Mouse (Mus musculus): ENCODE results near the gene Msmp. TPM values are rescaled to one million over a fixed set of nuclear protein-coding genes. Genes with fewer than 3 reads are reported as not detected.

Gene Msmp
- total RNA-seq (2015) (not detected in 2 replicates), total RNA-seq (2017) (not detected in 2 replicates)

DNA sequence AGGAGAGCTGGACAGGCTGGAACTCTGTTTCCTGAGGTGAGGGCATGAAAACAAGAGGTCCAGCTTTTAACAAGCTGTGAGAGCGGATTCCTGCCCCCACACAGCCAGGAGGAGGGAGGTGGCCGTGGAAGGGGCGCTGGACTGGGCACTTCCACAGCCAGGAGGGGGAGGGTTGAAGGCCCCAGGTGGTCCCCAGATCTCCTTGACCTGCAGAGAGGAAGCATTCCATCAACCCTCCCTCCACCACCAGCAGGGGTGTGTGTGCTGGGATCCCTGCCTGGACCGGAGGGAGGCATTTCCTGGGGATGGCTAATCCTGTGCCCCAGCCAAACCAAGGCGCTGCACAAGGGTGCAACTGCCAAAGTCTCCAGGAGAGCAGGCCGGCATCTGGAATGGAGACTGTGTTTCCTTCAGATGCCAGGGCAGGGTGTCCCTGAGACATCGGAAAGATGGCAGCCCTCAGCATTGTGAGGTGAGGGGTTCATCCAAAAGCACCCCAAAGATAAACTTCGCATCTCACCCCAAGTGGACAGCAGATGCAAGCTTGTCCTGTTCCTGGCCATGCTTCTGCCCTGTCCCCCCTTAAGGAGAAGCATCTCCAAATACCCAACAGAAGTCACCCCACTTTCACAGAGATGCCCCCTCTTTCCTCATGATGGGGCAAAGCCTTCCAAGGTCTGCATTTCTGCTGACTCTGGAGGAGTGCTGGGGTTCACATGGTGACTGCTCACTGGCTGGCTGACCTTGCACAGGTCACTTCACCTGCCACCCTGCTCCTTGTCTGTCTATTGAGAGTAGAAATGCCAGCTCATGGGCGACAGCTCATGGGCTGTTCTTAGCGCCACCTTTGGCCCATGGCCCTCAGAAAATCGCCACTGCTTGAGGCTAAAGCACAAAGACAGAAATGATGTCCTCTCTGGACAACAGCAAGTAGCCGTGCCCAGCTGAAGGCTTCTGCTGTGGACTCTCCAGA lies at the start of gene Msmp:
TSS of gene Msmp (minus strand) at position 51 of the 973 bp plus-strand sequence.
- ATAC-seq (ENCODE audit: poor library complexity, severe bottlenecking) = no peak

DNA sequence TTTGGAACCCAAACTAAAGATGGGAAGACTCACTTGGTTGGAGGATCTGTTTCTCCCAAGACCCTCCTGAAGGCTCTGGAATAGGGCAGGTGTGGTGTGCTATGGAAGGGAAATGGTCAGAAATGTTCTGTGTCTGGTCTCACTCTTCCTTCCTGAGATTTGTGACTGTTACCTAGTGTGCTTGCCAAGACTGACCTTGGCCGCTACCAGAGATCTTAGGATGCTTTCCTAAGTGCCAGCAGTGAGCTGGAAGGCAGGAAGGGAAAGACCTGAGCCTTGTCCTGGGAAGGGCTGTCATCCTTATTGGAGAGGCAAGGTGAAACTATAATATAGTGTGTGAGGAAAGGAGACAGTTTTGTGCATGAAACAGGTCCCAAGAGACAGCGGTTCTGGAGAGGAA lies 49.4 kb upstream of the Msmp start:
- no peak for ATAC-seq (ENCODE audit: poor library complexity, severe bottlenecking)

DNA sequence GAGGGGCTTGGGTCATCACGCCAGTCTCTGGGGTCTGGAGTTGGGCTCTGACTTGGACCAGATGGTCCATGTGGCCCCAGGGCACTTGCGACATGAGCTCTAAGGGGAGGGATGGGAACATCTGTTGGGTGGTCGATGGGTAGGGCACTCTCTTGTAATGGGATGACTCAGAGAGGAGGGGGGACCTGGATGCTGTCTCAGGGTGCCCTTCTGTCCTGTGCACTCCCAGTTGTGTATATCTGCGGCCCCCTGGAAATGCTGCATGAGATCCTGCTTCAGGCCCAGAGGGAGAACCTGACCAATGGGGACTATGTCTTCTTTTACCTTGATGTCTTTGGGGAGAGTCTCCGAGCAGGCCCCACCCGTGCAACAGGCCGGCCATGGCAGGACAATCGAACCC lies 49.0 kb upstream of the Msmp start:
- ATAC-seq (ENCODE audit: poor library complexity, severe bottlenecking) = no peak

DNA sequence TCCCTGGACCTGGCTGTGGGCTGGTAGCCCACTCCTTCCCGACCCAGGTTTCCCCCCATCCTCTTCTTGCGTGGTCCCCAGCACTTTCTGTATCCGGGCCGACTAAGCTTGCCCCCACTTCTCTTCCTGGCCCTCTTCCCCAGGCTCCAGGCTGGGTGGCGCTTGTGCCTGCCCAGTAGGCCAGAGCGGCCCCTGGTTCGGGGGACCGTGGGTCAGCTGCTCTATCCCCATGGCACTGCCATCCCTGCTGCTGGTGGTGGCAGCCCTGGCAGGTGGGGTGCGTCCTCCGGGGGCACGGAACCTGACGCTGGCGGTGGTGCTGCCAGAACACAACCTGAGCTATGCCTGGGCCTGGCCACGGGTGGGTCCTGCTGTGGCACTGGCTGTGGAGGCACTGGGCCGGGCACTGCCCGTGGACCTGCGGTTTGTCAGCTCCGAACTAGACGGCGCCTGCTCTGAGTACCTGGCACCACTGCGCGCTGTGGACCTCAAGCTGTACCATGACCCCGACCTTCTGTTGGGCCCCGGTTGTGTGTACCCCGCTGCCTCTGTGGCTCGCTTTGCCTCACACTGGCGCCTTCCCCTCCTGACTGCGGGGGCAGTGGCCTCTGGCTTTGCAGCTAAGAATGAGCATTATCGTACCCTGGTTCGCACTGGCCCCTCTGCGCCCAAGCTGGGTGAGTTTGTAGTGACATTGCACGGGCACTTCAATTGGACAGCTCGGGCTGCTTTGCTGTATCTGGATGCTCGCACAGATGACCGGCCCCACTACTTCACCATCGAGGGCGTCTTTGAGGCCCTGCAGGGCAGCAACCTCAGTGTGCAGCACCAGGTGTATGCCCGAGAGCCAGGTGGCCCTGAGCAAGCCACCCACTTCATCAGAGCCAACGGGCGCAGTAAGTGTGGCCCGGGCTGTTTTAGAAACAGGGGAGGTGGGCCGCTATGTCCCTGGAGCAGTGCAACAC lies 47.9 kb upstream of the Msmp start:
- no peak for ATAC-seq (ENCODE audit: poor library complexity, severe bottlenecking)

DNA sequence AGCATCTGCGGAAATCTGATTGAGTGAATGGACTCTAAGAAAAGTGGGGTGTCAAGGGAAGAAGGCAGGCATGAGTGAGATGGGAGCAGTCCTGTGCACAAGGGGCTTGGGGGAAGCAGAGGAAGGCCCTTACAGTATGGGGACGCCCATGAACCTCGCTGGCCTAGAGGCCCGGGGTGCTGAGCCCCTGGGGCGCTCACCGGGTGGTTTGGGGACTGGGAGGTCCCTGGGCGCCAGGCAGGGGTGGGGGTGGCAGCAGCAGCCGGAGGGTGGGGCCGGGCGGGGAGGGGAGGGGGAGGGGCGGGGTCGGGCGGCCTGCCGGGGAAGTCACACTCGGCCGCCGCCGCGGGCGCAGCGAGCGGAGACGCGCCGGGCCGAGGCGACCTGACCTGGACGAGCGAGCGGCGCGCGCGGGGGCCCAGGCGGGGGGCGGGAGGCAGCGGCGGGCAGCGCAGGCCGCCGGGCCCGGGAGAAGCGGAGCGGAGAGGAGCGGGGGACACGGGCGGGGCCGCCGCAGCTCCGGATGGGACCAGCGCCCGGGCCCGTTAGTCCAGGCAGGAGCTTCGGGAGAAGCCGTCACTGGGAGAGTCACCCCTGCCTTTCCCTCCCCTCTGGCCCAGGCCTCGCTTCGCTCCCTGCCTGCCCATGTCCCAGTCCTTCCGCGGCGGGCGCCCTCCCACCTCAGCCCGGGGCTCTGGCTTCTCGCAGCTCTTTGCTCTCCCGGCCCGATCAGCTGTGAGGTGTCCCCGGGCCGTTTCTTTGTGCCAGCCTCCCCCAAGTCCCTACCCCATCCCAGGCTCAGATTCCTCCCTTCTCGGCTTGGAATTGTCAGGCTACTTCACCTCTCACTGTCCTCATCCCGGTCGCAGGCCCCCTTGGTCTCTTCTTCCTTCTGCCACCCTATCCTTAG lies 47.0 kb upstream of the Msmp start, which contains the start of gene Npr2:
TSS of gene Npr2 (plus strand) at position 890 of the 910 bp plus-strand sequence.
- ATAC-seq (ENCODE audit: poor library complexity, severe bottlenecking) = peak; percentile 13; the same call in 1 of the 2 replicates

DNA sequence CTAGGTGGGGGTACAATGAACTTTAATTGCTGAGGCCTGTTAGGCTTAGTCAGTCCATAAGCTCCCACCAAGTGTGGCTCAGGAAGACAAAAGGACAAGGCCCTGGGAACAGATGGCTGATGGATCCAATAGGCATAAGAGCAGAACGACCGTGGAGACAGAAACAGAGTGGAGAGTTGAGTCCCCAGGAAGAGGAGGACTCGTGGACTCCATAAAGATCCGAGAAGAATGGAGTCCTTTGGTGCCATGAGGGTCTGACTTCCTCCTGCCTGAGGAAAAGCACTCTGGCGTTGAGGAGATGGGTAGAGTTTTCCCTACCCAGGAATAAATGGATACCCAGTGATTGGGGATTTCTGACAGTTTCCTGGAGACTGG lies 46.4 kb upstream of the Msmp start:
- no peak; the same call in 1 of the 2 replicates for ATAC-seq (ENCODE audit: poor library complexity, severe bottlenecking)

DNA sequence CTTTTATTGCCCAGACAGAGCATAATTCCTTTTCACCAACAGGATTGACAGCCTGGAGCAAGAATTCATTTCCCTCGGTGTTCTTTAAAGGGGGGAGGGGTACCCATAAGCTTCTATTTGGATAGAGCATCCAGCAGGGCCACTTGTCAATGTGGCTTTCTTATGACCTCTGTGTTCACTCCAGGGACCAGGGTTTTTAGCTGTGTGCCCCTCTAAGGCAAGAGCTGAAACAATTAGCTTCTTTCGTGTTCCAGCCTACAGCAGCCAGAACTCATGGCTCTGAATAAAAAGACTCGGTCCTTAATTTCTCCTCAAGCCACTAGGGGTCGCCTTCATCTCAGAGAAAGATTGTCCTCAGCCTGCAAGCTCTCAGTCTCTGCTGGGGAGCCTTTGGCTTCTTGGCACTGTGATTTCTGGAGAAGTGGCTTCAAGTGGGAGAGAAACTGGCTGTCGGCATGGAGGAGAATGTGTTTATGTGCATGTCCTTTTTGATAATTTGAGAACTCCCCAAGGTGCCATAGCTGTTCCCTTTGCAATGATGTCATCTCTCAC lies 45.8 kb upstream of the Msmp start:
- ATAC-seq (ENCODE audit: poor library complexity, severe bottlenecking) = peak; percentile 91

DNA sequence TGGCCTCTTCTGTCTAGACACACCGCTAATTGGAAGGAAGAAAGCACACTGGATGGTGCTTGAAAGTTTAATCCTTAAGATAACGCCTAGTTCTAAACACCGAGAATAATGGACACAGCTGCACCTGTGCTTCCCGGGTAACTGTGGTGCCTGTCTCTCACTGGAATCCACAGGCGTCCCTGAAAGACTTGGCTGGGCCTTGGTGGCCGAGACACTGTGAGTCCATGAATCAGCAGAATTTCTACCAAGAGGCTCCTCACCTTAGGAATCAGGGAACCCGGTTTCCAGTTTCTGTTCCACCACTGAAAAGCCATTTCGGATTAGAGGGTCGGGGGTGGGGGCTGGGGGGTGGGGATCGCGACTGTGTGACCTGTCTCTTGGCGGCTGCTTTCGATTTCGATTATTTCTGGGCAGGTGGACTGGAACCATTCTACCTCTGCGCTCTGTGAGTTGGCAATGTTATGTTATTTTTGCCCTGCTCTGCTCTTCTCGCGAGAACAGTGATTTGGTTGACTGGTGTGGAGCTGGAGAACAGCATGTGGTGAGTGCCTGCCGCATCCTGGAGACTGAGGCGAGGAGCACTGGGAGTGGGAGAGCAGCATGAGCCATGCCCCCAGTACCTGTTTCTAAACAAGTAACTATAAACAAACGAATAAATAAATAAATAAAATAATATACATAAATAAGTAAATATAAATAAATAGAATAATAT lies 45.0 kb upstream of the Msmp start:
- no peak for ATAC-seq (ENCODE audit: poor library complexity, severe bottlenecking)

DNA sequence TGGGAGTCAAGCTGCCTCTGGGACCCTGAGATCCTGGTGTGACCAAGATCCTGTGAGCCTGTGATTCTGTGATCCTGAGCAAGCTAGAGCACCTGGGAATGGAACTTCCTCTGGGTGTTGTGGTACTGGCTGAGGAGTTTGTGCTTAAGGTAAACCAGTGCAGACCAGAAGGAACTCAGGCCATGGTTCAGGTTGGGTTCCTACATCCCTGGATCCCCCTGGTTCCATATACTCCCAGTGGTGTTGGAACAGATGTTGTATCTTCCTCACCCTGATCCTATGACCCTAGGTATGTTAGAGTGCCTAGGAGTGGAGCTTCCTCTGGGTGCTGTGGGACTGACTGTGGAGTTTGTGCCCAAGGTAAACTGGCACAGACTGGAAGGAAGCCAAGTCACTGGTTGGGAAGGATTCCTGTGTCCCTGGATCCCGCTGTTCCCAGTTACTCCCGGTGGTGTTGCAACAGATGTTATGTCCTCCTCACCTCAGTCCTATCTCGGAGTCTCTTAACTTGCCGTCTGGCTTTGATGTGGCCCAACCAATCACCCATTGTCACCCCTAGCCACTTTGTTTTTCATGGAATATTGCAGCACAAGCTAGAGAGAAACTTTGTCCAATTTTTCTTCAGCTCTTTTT lies 36.0 kb upstream of the Msmp start:
- ATAC-seq (ENCODE audit: poor library complexity, severe bottlenecking) = no peak

DNA sequence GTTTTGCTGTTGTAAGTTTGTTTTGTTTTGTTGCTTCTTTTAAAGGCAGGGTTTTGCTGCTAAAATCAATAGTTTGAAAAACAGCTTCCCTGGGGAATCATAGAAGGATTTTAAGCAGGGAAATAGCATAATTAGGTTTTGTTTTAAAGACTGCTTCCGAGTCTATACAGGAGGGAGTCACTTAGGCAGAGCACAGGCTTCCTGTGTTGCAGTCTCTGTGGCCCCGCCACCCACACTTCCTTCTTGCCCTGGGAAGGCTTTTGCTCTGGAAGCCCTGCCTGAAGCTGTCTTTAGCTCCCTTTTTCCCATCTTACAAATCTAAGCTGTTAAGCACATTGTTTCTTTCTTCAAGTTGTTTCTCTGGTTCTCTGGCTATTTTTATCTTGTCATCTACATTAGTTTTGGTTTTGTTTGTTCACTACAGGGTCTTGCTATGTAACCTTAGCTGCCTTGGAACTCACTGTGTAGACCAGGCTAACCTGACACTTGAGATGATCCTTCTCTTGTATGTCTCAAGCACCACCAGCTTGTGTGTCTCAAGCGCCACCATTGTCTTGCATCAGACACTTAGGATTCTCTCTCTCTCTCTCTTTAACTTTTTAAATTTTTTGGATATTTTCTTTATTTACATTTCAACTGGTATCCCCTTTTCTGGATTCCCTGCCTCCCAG lies 28.9 kb upstream of the Msmp start:
- ATAC-seq (ENCODE audit: poor library complexity, severe bottlenecking) = peak; percentile 84

DNA sequence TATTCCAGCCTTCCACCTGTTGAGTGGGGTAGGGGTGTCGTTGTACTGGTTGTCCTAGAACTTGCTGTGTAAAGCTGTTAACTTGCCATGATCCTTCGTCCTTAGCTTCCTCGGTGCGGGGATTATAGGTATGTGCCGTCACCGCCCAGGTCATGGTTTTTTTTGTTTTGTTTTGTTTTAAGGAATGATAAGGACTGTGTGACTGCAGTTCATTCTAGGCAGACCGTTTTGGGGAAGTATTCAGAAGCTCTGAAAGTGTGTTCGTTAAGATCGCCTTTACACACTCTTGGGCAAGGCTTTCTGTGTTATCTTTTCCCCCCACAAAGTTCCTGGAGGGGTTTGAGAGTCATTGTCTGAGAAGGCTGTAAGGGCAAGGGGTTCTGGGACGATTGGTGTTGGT lies 28.2 kb upstream of the Msmp start:
- ATAC-seq (ENCODE audit: poor library complexity, severe bottlenecking) = peak; percentile 57

DNA sequence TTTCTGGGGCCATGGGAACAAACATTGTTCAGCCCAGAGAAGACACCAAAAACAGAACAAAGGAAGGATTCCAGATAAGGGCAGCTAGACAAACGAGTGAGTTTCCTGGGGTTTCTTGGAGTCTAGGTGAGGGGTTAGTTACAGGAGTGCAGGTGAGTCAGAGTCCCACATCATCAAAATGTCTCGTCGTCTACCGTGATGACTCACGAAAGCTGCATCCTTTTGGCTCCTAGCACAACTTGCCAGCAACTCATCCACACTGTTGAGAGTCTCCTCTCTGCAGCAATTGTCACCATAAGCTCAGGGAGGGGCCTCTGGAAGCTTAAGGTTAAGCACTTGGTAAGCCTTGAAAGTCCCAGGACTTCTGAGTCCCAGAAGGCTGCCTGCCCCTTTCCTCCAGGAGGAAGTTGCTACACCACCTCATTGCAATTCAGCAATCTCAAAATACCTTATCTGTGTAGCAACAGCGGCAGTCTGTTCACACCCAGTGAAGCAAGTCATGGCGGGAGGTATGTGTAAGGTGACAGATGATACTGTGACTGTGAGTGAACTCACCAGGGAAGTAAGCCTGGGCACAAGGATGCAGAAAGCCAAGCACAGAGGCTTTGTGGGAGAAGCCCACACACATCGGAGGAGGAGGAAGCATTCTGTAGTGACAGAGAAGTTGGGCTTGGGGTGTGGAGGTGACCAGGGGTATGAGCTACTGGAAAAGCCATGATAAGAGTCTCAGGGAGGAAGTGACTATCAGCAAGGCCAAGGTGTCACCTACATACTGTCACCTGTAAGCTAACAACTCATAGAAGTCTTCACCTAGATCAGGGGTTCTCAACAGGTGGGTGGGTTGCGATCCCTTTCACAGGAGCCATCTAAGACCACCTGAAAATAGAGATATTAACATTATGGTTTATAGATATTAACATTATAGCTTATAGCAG lies 20.7 kb upstream of the Msmp start:
- ATAC-seq (ENCODE audit: poor library complexity, severe bottlenecking) = peak; percentile 97

DNA sequence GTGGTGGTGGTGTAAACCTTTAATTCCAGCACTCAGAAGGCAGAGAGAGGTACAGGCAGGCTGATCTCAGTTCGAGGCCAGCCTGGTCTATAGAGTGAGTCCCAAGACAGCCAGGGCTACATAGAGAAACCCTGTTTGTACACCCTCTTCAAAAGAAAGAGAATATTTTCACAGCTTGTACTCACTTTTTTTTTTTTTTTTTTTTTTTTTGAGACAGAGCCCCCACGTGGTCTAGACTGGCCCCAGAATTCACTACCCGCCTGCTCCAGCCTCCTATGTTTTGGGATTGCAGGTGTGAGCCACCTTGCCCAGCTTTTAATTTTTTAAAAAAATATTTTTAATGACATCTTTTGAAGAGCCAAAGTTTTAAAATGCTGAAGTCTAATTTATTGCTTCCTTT lies 19.8 kb upstream of the Msmp start:
- no peak for ATAC-seq (ENCODE audit: poor library complexity, severe bottlenecking)

DNA sequence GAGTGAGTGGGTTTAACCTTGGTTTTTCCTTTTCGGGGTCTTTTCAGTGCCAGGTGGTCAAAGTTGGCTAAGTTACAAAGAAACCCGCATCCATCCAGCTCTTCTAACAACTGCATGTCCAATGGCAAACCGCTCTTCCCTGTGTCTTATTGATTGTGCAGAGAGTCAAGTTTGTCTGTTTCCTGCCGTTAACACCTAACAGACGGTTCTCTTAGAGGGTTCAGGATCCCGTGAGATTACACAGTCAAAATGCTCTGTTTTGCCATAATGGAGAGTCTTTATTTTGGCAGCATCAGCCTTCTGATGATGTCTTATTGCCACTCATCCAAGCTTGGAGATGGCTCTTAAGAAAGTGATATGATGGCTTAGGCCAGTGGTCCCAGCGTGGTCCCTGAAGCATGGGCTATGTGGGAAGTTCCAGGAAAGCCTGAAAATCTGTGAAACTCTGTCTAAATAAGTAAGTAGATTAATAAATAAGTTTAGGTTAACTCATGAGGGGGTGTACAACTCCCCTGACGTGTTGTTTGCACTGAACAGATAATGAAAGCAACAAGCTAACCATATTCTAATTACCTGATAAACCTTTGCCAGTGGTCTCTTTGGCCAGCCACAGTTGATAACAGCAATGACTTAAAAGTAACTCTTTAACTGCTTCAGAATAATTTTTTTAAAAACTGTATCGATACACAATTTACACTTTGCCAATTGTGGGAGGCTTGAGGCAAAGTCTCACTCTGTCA lies 16.1 kb upstream of the Msmp start:
- no peak for ATAC-seq (ENCODE audit: poor library complexity, severe bottlenecking)

DNA sequence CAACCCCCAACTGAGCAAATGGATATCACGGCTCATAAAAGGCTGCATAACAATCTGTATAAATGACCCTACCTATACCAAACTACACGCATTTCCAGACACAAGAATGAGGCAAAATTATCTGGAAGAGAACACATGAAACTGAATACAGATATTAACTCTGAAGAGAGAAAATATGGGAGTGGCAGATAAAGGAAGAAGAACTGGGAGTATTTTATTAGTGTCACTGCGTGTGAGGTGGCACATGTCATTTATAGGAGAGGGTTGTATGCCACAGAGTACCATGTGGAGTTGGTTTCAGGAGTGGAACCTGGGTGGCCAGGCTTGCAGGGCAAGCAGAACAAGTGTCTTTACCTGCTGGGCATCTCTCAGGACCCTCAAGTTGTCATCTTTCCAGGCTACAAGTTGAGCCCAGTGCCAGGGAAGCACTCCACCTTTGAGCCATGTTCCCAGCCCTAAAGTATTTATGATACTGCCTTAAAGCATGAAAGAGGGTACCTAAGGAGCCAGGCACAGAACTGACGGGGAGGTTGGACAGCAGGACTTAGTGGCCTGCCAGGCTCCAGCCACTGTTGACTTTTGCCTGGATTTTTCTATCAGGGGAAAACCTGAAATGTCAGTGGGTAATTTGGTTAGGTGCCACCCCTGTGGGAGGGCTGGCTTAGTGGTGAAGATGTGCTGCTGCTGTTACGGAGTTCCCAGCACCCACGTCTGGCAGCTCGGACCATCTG lies 14.5 kb upstream of the Msmp start:
- no peak for ATAC-seq (ENCODE audit: poor library complexity, severe bottlenecking)

DNA sequence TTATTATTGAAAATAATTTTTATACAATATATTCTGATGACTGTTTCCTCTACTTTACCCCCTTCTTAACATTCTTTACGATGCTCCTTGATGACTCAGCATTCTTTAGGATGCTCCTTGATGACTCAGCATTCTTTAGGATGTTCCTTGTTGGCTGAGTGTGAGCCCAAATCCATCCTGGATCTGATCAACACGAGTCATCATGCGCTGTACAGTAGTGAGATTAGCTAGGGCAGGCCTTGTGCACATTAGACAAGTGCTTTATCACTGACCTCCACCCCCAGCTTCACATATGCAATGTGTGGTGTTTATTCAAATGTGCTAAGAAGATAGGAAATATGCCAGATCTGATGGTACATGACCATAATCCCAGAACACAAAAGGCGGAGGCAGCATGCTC lies 13.9 kb upstream of the Msmp start:
- no peak for ATAC-seq (ENCODE audit: poor library complexity, severe bottlenecking)
